Mouse (Mus musculus) stomach, postnatal 0 days (tissue): Measurements from ENCODE around the gene Slc25a43. TPM values are rescaled to one million over a fixed set of nuclear protein-coding genes. Genes with fewer than 3 reads are reported as not detected.
A peak's percentile ranks its signal among the peaks of the same experiment; 100 is the strongest.

Source experiments
- ATAC-seq: fragments of 200-750 bp; cut with Nextera tagmentation; 2 replicates; pipeline ENCODE4 v1.8.0; 2017; ENCODE audit not compliant: low FRiP score, low TSS enrichment
- DNase-seq: peaks from one replicate; pipeline ENCODE4 v3.0.0-alpha.2; 2016; ENCODE audit warnings: low spot score
- H3K27ac ChIP-seq: fragments of 300-500 bp; sonication (generic); replicated peaks from 2 replicates; pipeline ENCODE4 v1.5.1; 2014; ENCODE audit warnings: mild to moderate bottlenecking, control low read depth
- H3K27me3 ChIP-seq: fragments of 300-500 bp; sonication (generic); 2 replicates; pipeline ENCODE4 v1.6.1; 2014; ENCODE audit warnings: low read length; ENCODE audit not compliant: control insufficient read depth, insufficient read depth
- H3K36me3 ChIP-seq: fragments of 300-500 bp; sonication (generic); 2 replicates; pipeline ENCODE4 v1.6.1; 2014; ENCODE audit warnings: low read length, mixed read lengths; ENCODE audit not compliant: control insufficient read depth, insufficient read depth
- H3K4me1 ChIP-seq: fragments of 300-500 bp; sonication (generic); replicated peaks from 2 replicates; pipeline ENCODE4 v1.6.1; 2014; ENCODE audit warnings: antibody characterized with exemption; ENCODE audit not compliant: control insufficient read depth, insufficient read depth
- H3K4me2 ChIP-seq: fragments of 300-500 bp; sonication (generic); replicated peaks from 2 replicates; pipeline ENCODE4 v1.6.1; 2014; ENCODE audit warnings: low read depth, mild to moderate bottlenecking, control low read depth, moderate library complexity
- H3K4me3 ChIP-seq: fragments of 300-500 bp; sonication (generic); 2 replicates; pipeline ENCODE4 v1.5.1; 2014; ENCODE audit warnings: low read depth, low read length, control low read depth
- H3K9ac ChIP-seq: fragments of 300-500 bp; sonication (generic); 2 replicates; pipeline ENCODE4 v1.6.1; 2014; ENCODE audit warnings: mild to moderate bottlenecking, low read length, control low read depth, mixed read lengths
- H3K9me3 ChIP-seq: fragments of 300-500 bp; sonication (generic); 2 replicates; pipeline ENCODE4 v1.6.1; 2016; ENCODE audit warnings: low read length; ENCODE audit not compliant: control insufficient read depth
- CTCF ChIP-seq: IDR thresholded peaks from 2 replicates; pipeline ENCODE4 v1.5.1; 2016; ENCODE audit warnings: antibody characterized with exemption, low read depth, mild to moderate bottlenecking, moderate library complexity
- EP300 ChIP-seq: optimal IDR thresholded peaks from 2 replicates; pipeline ENCODE3; 2016; ENCODE audit warnings: antibody characterized with exemption
- whole genome bisulfite sequencing: fragments of 180-500 bp; shearing (Covaris S2); extraction: QIAGEN DNeasy Blood & Tissue Kit; methylation state at CpG from one replicate; pipeline ENCODE4 v1.1.7; 2014; 5-methylcytosine and 5-hydroxymethylcytosine counted together
- polyA plus RNA-seq: library from polyadenylated mRNA; unstranded; fragments of >200 nt; fragmentation: Nextera tagmentation; extraction: Ambion mirVana; gene quantifications from 2 replicates; pipeline ENCODE4 v1.2.1, GENCODE M21; 2015

Gene Slc25a43
- polyA plus RNA-seq, 1 experiment from 2014 or later, result 1.6 TPM

DNA sequence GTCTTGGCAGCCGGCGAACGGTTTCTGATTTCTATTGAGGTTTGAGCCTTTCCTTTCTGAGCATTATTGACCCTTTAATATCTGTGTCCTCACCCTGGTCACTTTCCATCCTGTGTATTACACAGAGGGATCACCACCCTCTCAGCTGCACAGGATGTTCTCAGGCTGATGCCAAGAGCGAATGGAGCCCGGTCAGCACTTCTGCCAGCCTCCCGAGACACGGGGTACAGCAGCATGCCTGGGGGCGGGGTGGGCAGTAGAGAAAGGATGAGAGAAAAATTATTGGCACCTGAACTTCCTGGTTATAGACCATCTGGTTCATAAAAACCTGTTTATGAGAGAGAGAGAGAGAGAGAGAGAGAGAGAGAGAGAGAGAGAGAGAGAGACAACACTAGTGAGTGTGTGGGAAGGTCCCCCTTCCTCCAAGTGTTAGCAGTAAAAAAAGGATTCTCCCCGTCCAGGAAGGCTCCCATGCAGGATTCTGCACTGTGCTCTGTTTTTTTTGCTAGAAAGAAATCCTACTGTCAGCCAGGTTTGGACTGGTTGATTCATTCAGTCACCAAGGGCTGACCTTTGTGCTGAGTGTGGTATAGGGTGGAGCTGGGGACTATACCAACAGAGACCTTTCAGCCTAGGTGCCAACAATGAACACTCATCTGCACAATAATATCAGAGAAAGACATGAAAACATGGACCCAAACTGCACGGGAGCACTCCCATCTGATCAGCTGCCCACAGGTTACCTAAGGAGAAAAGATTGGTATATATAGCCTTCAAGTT lies 80.7 kb downstream of the Slc25a43 start:
- H3K4me1 ChIP-seq, result no peaks in the 10 kb centered on the region
- TF ChIP-seq CTCF, result no peak
- no peak for TF ChIP-seq EP300
- 71% methylated on average over 10 of the region's 10 CpGs for WGBS
- no peak overlapping the region for H3K4me3 ChIP-seq
- no peaks in the 10 kb centered on the region for H3K9me3 ChIP-seq
- H3K36me3 ChIP-seq, result no peaks in the 10 kb centered on the region
- H3K4me2 ChIP-seq, result no peak overlapping the region
- DNase-seq, result no peak
- peak; percentile 88 for ATAC-seq
- H3K27me3 ChIP-seq, result no peaks in the 10 kb centered on the region
- peak overlapping the region; percentile 30; the same call in 1 of the 2 replicates for H3K27ac ChIP-seq
- no peak overlapping the region for H3K9ac ChIP-seq

DNA sequence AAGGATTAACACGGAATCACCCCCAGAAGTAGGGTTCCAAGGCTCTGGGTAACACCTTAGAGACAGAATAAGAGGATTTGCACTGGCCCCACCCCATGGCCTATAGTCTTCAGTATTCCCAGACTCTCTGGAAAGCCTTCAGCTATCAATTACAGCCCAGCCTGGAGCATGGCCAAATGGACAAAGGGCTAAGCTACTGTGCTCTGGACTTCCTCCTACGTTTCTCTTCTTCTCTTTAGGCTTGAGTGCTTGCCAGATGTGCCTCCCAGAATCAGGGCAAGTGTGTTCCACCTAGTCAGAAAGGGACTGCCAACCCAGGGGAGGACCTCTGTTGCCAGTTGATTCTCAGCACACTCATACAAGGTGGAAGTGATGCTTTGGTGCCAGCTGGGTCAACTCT lies 81.6 kb downstream of the Slc25a43 start:
- peak; percentile 80 for ATAC-seq
- H3K27me3 ChIP-seq, result no peaks in the 10 kb centered on the region
- H3K9me3 ChIP-seq, result no peaks in the 10 kb centered on the region
- H3K27ac ChIP-seq, result peak overlapping the region; percentile 18; the same call in 1 of the 2 replicates
- no peak overlapping the region for H3K4me2 ChIP-seq
- 30% methylated on average over 2 of the region's 2 CpGs for WGBS
- no peak overlapping the region for H3K4me3 ChIP-seq
- TF ChIP-seq EP300 (no peak), CTCF (no peak)
- DNase-seq, result peak; percentile 70
- no peaks in the 10 kb centered on the region for H3K36me3 ChIP-seq
- H3K4me1 ChIP-seq, result no peaks in the 10 kb centered on the region
- H3K9ac ChIP-seq, result no peak overlapping the region

Other genes with a start within 250 kb of the Slc25a43 start
- 240 and 247 TPM in 2 replicates for gene Pgrmc1, start 145.5 kb upstream of the Slc25a43 start, polyA plus RNA-seq
- 0.97 and 1.2 TPM in 2 replicates for gene Akap17b, start 98.3 kb upstream of the Slc25a43 start, polyA plus RNA-seq
- gene Slc25a5, start 52.0 kb downstream of the Slc25a43 start, polyA plus RNA-seq, result 1,050 and 1,122 TPM in 2 replicates
- 128 and 139 TPM in 2 replicates for gene Ube2a, start 130.2 kb downstream of the Slc25a43 start, polyA plus RNA-seq
- gene C330007P06Rik, start 130.5 kb downstream of the Slc25a43 start, polyA plus RNA-seq, result 14.6 and 15.1 TPM in 2 replicates
- 0.79 and 0.94 TPM in 2 replicates for gene Nkrf, start 159.2 kb downstream of the Slc25a43 start, polyA plus RNA-seq
- gene Sept6, start 248.1 kb downstream of the Slc25a43 start, polyA plus RNA-seq, result 7.7 and 8.1 TPM in 2 replicates